Mouse (Mus musculus) bone marrow macrophage, adult 2 months (primary cell): ENCODE measurements around the gene Katna1. TPM values are rescaled to one million over a fixed set of nuclear protein-coding genes. Genes with fewer than 3 reads are reported as not detected.

Experiments
- H3K27ac ChIP-seq: 2 replicates; pipeline ENCODE4 v1.5.1; 2012; ENCODE audit warnings: low read depth, low read length; ENCODE audit not compliant: insufficient read depth
- H3K4me1 ChIP-seq: 2 replicates; pipeline ENCODE4 v1.6.1; 2012; ENCODE audit warnings: low read length; ENCODE audit not compliant: control insufficient read depth, insufficient read depth
- H3K4me3 ChIP-seq: 2 replicates; pipeline ENCODE4 v1.5.1; 2012; ENCODE audit warnings: mild to moderate bottlenecking, low read length, moderate library complexity; ENCODE audit not compliant: insufficient read depth
- CTCF ChIP-seq: IDR thresholded peaks from 2 replicates; pipeline ENCODE4 v1.5.1; 2012; ENCODE audit warnings: low read depth, mild to moderate bottlenecking, low read length, moderate library complexity
- POLR2A ChIP-seq: IDR thresholded peaks from 2 replicates; pipeline ENCODE4 v1.6.1; 2012; ENCODE audit warnings: mild to moderate bottlenecking, low read depth, low read length, borderline replicate concordance
- polyA plus RNA-seq: library from polyadenylated mRNA; stranded (reverse); fragments of >200 nt; gene quantifications from 2 replicates; pipeline ENCODE4 v1.2.4, GENCODE M21; 2012; ENCODE audit not compliant: missing spikeins, insufficient read depth, insufficient read length

The Katna1 gene
- polyA plus RNA-seq, 1 experiment: 51.9 TPM

DNA sequence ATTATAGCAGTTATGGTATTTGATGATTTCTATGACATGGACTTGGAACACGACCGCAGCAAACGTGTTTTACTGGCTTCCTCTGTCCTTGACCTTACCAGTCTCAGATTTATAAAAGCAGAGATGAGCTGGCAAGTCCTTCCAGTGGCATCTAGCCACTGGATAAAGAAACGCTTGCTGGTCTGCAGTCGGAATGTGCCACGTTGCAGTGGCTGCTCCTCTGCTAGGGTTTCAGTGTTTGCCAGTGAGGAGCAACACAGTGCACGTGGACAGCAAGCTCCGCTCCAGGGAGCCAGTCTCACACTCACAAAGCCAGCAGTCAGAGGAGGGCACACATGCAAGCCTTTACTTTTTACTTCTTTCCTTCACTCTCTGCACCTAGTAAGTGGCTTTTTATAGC lies 49.6 kb downstream of the Katna1 start:
- H3K4me3 ChIP-seq: no peak overlapping the region
- H3K27ac ChIP-seq: no peak overlapping the region
- no peak for TF ChIP-seq POLR2A
- H3K4me1 ChIP-seq: peaks cover 6% of the 10 kb centered on the region; the same call in 1 of the 2 replicates

DNA sequence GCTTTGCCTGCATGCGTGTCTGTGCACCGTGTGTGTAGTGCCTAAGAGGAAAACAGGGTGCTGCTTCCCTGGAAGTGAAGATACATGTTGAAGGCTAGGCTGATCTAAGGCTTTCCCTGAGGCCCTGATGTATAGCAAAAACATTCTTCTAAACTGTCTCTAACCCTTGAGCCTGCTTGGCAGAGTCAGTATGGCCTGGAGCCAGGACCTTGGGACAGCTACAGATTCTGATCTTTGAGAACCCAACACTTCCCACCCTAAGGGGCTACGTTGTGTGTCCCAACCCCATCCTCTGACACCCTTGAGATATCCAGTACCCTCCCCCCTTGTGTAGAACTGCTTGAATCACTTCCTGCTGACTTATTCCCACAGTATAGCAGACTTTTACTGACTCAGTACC lies 52.6 kb downstream of the Katna1 start:
- H3K4me1 ChIP-seq: peaks cover 6% of the 10 kb centered on the region; the same call in 1 of the 2 replicates
- no peak for TF ChIP-seq CTCF
- no peak for TF ChIP-seq POLR2A
- no peak overlapping the region for H3K27ac ChIP-seq
- H3K4me3 ChIP-seq: no peak overlapping the region

GRCm38 (mm10) chr10:7779751-7780237 lies 54.0 kb downstream of the Katna1 start:
- Histone ChIP-seq H3K27ac (no peak overlapping the region), H3K4me1 (peaks cover 6% of the 10 kb centered on the region; the same call in 1 of the 2 replicates), H3K4me3 (peak overlapping the region; percentile 95)
- TF ChIP-seq POLR2A: no peak
- no peak for TF ChIP-seq CTCF

GRCm38 (mm10) chr10:7780238-7781176 lies 54.7 kb downstream of the Katna1 start:
- Histone ChIP-seq H3K27ac (peak overlapping the region; percentile 53; the same call in 1 of the 2 replicates), H3K4me3 (peak overlapping the region; percentile 95), H3K4me1 (peaks cover 6% of the 10 kb centered on the region; the same call in 1 of the 2 replicates)
- TF ChIP-seq CTCF (no peak), POLR2A (no peak)

GRCm38 (mm10) chr10:7781214-7781613 lies 55.4 kb downstream of the Katna1 start:
- Histone ChIP-seq H3K4me3 (peak overlapping the region; percentile 64), H3K4me1 (peaks cover 6% of the 10 kb centered on the region; the same call in 1 of the 2 replicates)

DNA sequence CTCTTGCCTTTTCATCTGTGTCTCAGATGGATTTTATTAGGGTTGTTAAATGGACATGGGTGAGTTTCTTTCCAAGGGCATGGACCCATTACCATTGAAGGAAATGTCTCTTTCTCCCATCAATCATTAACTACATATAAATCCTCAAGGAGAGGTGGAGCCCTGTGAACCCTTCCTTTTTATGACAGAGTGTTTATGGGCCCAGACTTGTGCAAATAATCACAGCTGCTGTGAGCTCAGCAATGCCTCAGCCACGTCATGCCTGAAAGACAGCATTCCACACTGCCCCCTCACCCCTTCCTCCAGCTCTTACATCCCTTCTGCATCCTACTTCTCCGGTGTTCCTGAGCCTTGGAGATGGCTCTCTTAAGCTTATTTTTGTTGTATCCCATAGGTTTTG lies 61.5 kb downstream of the Katna1 start:
- no peaks in the 10 kb centered on the region for H3K4me1 ChIP-seq
- H3K27ac ChIP-seq: no peak overlapping the region
- no peak overlapping the region for H3K4me3 ChIP-seq
- TF ChIP-seq POLR2A (no peak), CTCF (no peak)

More at GRCm38 (mm10) chr10:7781214-7781613, 55.4 kb downstream of the Katna1 start:
- no peak for TF ChIP-seq POLR2A
- no peak for TF ChIP-seq CTCF
- H3K27ac ChIP-seq: peak overlapping the region; percentile 53; the same call in 1 of the 2 replicates

DNA sequence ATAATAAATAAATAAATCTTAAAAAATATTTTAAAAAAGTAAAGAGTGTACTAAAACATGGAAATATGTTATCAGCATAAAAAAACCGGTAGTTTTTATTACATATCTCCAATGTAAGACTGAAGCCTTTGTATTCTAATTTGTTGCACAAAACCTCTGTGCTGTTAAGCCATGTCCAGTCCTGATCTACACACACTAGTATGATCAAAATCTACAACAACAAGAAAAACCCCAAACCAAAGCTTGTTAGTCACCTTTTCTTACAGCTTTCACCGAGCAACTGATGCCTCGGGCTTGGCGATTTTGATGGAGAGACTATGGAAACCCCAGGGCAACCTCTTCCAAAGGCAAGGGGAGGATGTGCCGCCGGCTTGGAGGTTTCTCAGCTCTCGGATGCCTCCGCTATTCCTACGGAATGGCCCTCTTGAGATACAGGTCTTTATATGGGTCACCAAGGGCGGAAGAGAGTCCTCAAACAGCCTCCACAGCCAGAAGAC lies 66.5 kb downstream of the Katna1 start:
- TF ChIP-seq POLR2A (no peak), CTCF (no peak)
- Histone ChIP-seq H3K27ac (0 out of 2 replicates have a peak overlapping the region, but pooled peaks have one; percentile 18), H3K4me1 (0 out of 2 replicates have a peak, but pooled peaks cover 3% of the 10 kb centered on the region), H3K4me3 (peak overlapping the region; percentile 81)

DNA sequence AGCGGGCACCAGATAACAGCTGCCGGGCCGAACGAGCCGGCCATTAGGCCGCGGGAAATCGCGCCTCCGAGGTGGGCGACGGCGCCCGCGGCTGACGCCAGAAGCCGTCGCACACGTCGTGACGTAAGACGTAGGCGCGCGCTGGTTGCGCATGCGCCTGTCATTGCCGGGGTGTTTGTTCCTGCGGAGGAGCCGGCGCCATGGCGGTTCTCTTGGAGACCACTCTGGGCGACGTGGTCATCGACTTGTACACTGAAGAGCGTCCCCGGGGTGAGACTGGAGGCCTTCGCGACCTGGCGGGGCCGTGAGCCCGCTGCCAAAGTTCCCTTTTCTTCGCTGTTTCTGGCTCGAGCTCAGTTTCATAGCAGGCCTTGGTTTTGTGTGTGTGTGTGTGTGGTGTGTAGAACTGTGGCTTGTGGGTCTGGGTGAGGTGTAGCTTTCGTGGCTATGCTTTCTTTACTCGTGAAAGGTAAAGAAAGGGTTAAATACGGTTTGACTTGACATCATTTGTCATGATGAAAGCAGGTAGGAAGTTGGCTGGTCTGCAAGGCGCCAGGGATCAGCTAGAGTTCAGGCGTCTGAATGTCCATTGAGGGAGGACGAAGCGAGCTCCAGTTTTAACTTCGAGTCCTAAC lies 67.1 kb downstream of the Katna1 start, which contains the start of the genes Ginm1 and Ppil4:
Gene Ginm1 (minus strand): TSS at position 74 of the 635 bp plus-strand sequence.
Gene Ppil4 (plus strand): TSS at position 141 of the 635 bp plus-strand sequence.
- TF ChIP-seq CTCF: no peak
- no peak for TF ChIP-seq POLR2A
- Histone ChIP-seq H3K27ac (0 out of 2 replicates have a peak within 1 kb of the TSS, but pooled peaks have one; percentile 18), H3K4me3 (peak within 1 kb of the TSS; percentile 81), H3K4me1 (0 out of 2 replicates have a peak, but pooled peaks cover 3% of the 10 kb centered on the region)

GRCm38 (mm10) chr10:7801258-7801657 lies 75.5 kb downstream of the Katna1 start:
- Histone ChIP-seq H3K4me1 (no peaks in the 10 kb centered on the region), H3K27ac (no peak overlapping the region), H3K4me3 (no peak overlapping the region)
- TF ChIP-seq POLR2A (no peak), CTCF (no peak)
